Mouse (Mus musculus): ENCODE results near the gene Ly6g6c.

DNA sequence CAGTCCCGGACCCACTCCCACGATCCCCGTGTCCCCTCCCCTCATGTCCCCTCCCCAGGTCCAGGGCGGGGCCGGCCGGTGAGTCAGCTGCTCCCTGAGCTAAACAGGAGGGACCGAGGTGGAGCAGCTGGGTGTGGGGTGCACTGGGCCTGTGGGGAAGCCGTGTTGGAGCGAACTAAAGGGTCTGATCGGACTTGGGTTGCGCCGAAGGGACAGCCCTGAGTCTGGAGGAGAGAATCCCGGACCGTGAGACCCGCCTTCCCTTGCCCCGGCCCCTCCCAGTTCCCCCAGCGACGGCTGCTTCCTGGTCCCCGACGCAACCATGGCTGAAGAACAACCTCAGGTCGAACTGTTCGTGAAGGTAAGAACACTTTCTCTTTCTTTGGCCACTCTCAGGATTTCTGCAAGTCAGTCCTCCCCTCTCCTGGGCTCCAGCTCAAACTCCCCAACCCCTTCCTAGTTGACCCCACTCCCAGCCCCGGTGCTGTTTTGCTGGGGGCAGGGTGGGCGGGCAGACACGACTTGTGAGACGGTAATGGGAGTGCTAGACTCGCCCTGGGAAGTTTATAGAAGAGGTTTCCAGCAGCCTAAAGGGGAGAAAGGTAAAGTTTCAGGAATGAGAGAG lies 14.9 kb upstream of the Ly6g6c start:
- TF ChIP-seq CTCF (IDR thresholded peaks at IDR 0.05; ENCODE audit: insufficient read depth, low read depth, low read length), result no peak
- no peak for TF ChIP-seq POLR2A (IDR thresholded peaks at IDR 0.05; ENCODE audit: insufficient read depth, low read depth, low read length)
